Mouse (Mus musculus): ENCODE data around the gene F2rl2. TPM values are rescaled to one million over a fixed set of nuclear protein-coding genes. Genes with fewer than 3 reads are reported as not detected.

Gene F2rl2
- polyA plus RNA-seq, 2 experiments, result 7.9 to 10.7 TPM

DNA sequence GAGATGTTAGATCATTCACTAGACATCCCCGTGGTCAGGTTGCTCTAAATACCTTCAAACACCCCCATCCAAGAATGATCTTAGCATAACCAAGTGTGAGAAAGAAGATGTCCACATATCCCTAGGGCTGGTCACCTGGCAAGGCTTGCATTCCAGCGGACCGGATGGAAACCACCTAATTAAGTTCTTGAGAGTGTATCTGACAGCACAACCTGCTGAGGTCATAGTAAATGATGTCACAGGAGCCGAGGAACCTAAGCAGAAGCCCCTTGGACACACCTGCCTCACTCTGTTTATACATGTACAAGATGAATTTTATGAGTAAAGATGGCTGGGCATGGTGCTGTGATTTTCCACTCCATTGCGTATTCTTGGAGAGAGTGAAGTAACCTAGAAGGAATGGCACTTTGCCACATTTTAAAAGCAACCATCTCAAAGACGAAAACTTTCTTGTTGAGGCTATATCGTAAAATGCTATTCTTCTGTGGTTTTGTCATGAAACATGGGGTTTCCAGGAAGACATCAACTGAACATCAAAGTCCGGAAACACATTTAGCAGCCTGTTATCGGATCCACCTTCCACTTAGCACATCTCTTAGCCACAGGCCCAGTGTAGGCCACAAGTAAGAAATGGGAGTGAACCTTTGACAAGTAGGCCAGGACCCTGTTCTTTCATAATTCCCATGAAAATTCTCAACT is 16.1 kb downstream of the F2rl2 start:
- no peak for DNase-seq (ENCODE audit: low read depth in 3 of 3, low spot score in 3 of 3)
- H3K27ac ChIP-seq, result no peak overlapping the region
- no peaks in the 10 kb centered on the region for H3K9me3 ChIP-seq (ENCODE audit: control insufficient read depth, low read length)
- no peak overlapping the region for H3K9ac ChIP-seq (replicated peaks)
- peaks cover 0 to 4% of the 10 kb centered on the region in 2 experiments; a peak in 1 of 4 replicates for H3K4me1 ChIP-seq (replicated peaks; ENCODE audit: control insufficient read depth in 2 of 2, insufficient read depth in 2 of 2, low read length in 1 of 2)
- no peak for ATAC-seq (ENCODE audit: insufficient read depth)
- H3K4me2 ChIP-seq (ENCODE audit: low read depth), result no peak overlapping the region
- H3K27me3 ChIP-seq (ENCODE audit: control insufficient read depth, insufficient read depth, low read length), result no peaks in the 10 kb centered on the region
- 0 out of 2 replicates have a peak, but pooled peaks have one; percentile 12 for TF ChIP-seq EP300 (IDR thresholded peaks at IDR 0.05; ENCODE audit: low read depth)
- TF ChIP-seq CTCF (IDR thresholded peaks at IDR 0.05; ENCODE audit: low read depth), result no peak
- H3K36me3 ChIP-seq (replicated peaks; ENCODE audit: control insufficient read depth, insufficient read depth, low read depth), result no peaks in the 10 kb centered on the region
- H3K4me3 ChIP-seq (ENCODE audit: insufficient read depth in 1 of 2, low read depth in 2 of 2, low read length in 2 of 2), result no peak overlapping the region
- 56% methylated on average over 9 of the region's 9 CpGs for WGBS (ENCODE audit: insufficient replicate concordance)

DNA sequence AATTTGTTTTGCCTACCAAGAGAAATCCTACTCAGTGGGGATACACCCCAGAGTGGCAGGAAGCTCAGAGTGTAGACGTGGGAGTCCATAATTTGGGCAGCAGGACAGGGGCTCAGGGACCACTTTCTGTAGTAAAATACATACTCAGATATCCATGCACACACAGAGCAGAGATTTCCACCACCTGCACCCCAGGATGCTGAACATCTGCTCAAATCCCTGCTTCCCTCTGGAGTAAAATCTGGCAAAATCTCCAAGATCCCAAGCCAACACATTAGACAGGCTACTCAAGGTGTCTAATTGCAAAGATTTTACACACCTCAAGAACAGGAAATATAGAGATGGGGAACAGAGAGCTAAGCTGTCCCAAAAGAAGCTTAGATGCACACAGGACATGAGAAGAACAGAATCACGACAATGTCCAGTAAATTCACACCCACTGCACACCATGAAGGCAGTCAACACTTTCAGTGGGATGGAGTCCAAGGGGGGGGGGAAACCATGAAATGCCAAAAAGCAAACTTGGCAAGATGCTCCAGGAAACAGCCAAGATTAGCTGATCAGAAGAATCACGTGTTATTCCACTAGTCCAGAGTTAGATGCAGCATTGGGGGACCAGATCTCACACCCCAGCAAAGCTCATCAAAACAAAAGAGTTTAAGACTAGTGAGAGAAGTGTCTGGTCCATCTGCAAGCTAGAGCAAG is 17.8 kb downstream of the F2rl2 start:
- Histone ChIP-seq H3K9ac (replicated peaks) (no peak overlapping the region), H3K4me3 (ENCODE audit: insufficient read depth in 1 of 2, low read depth in 2 of 2, low read length in 2 of 2) (no peak overlapping the region), H3K9me3 (ENCODE audit: control insufficient read depth, low read length) (no peaks in the 10 kb centered on the region), H3K4me1 (replicated peaks; ENCODE audit: control insufficient read depth in 2 of 2, insufficient read depth in 2 of 2, low read length in 1 of 2) (peaks cover 0 to 5% of the 10 kb centered on the region in 2 experiments; a peak in 2 of 4 replicates), H3K4me2 (ENCODE audit: low read depth) (no peak overlapping the region), H3K27me3 (ENCODE audit: control insufficient read depth, insufficient read depth, low read length) (no peaks in the 10 kb centered on the region), H3K36me3 (replicated peaks; ENCODE audit: control insufficient read depth, insufficient read depth, low read depth) (no peaks in the 10 kb centered on the region), H3K27ac (no peak overlapping the region)
- TF ChIP-seq EP300 (IDR thresholded peaks at IDR 0.05; ENCODE audit: low read depth) (no peak), CTCF (IDR thresholded peaks at IDR 0.05; ENCODE audit: low read depth) (no peak)
- DNase-seq (ENCODE audit: low read depth in 3 of 3, low spot score in 3 of 3) (no peak), ATAC-seq (ENCODE audit: insufficient read depth) (no peak)
- WGBS (ENCODE audit: insufficient replicate concordance), result 54% methylated on average over 3 of the region's 3 CpGs

DNA sequence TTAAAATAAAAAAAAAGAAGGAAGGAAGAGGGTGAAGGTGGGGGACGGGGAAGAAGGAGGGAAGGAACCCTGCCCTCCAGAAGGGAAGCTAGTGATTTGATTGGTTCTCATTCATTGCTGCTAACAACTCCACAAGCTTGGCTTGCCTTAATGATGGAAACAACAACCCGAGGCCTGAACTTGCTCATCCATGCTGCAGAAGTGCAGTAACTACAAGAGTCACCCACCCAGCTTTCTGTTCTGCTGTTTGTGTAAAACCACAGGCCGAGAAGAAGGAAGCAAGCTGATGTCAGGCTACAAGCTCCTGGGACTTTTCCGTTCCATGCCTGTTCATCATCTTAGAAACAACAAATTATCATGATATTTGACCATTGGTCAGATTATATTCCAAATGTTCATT is 18.7 kb downstream of the F2rl2 start:
- Histone ChIP-seq H3K36me3 (replicated peaks; ENCODE audit: control insufficient read depth, insufficient read depth, low read depth) (no peaks in the 10 kb centered on the region), H3K27ac (no peak overlapping the region), H3K4me2 (ENCODE audit: low read depth) (no peak overlapping the region), H3K4me1 (replicated peaks; ENCODE audit: control insufficient read depth in 2 of 2, insufficient read depth in 2 of 2, low read length in 1 of 2) (peaks cover 0 to 12% of the 10 kb centered on the region in 2 experiments; a peak in 2 of 4 replicates), H3K9ac (replicated peaks) (no peak overlapping the region), H3K27me3 (ENCODE audit: control insufficient read depth, insufficient read depth, low read length) (no peaks in the 10 kb centered on the region), H3K9me3 (ENCODE audit: control insufficient read depth, low read length) (no peaks in the 10 kb centered on the region), H3K4me3 (ENCODE audit: insufficient read depth in 1 of 2, low read depth in 2 of 2, low read length in 2 of 2) (no peak overlapping the region)
- ATAC-seq (ENCODE audit: insufficient read depth) (no peak), DNase-seq (ENCODE audit: low read depth in 3 of 3, low spot score in 3 of 3) (no peak)
- WGBS (ENCODE audit: insufficient replicate concordance), result 56% methylated on average over 4 of the region's 4 CpGs
- TF ChIP-seq CTCF (IDR thresholded peaks at IDR 0.05; ENCODE audit: low read depth) (no peak), EP300 (IDR thresholded peaks at IDR 0.05; ENCODE audit: low read depth) (no peak)

DNA sequence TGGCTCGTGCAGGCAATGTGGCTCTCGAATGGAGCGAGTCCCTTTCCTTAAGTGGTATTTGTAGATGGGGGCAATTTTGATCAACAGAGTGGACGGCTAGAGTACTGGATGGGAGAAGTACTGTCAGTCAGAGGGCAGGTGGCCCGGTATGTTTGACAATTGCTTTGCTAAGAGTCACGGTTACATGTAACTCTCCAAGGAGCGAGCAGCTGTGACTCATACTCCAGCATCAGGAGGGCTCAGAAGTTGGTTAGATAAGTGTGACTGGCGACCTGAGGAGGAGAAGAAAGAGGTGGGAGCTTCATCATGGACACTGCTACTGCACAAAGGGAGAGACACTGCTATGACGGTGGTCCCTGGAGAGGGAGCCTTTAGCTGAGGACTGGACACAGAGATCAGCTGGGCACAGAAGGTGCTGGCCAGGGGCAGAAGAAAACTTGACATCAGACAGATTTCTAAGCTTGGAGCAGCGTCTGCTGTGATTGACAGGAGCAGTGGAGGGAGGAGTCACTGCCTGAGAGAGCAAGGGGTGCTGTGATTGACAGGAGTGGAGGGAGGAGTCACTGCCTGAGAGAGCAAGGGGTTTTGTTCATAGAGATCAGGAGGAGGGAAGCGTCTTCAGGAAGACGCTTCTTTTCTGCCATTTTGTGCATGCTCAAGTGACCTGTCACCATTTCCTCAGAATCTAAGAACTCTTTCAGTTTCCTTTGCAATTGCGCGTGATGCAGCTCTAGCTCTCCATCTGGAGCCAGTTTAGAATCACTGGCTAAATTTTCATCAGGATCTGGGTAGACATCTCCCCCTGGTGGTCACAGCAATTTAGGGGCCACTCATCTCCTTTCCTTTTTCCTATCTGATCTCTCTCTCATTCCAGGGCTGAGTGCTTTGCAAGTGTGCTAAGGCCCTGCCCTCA is 22.9 kb downstream of the F2rl2 start:
- ATAC-seq (ENCODE audit: insufficient read depth) (peak; percentile 82), DNase-seq (ENCODE audit: low read depth in 3 of 3, low spot score in 3 of 3) (peak; percentile 45 to 74 (median 46))
- H3K27me3 ChIP-seq (ENCODE audit: control insufficient read depth, insufficient read depth, low read length), result no peaks in the 10 kb centered on the region
- no peaks in the 10 kb centered on the region for H3K9me3 ChIP-seq (ENCODE audit: control insufficient read depth, low read length)
- no peak overlapping the region for H3K27ac ChIP-seq
- peak overlapping the region in 1 of 2 experiments; percentile 15; a peak in 1 of 4 replicates for H3K4me3 ChIP-seq (ENCODE audit: insufficient read depth in 1 of 2, low read depth in 2 of 2, low read length in 2 of 2)
- TF ChIP-seq EP300 (IDR thresholded peaks at IDR 0.05; ENCODE audit: low read depth) (peak; percentile 57), CTCF (IDR thresholded peaks at IDR 0.05; ENCODE audit: low read depth) (peak; percentile 91)
- no peaks in the 10 kb centered on the region for H3K36me3 ChIP-seq (replicated peaks; ENCODE audit: control insufficient read depth, insufficient read depth, low read depth)
- H3K9ac ChIP-seq (replicated peaks), result no peak overlapping the region
- H3K4me2 ChIP-seq (ENCODE audit: low read depth), result peak overlapping the region; percentile 42
- H3K4me1 ChIP-seq (replicated peaks; ENCODE audit: control insufficient read depth in 2 of 2, insufficient read depth in 2 of 2, low read length in 1 of 2), result peaks cover 0 to 12% of the 10 kb centered on the region in 2 experiments; a peak in 2 of 4 replicates
- WGBS (ENCODE audit: insufficient replicate concordance), result 53% methylated on average over 14 of the region's 14 CpGs
